Mouse (Mus musculus): Measurements from ENCODE around the gene Chd3. TPM values are rescaled to one million over a fixed set of nuclear protein-coding genes. Genes with fewer than 3 reads are reported as not detected.

Gene Chd3
- polyA plus RNA-seq, 1 experiment = 199 TPM

DNA sequence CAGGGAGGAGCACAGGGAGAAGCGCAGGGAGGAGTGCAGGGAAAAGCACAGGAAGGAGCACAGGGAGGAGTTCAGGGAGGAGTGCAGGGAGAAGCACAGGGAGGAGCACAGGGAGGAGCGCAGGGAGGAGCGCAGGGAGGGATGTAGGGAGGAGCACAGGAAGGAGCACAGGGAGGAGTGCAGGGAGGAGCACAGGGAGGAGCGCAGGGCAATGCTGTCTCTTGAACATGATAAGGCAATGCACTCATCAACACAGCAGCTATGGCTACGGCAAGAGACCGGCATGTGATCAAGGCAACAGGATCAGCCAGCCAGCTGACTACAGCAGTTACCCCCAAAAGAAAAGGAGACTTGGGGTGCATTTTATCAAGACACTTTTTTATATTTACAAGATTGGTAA, 52.8 kb downstream of the Chd3 start:
- H3K27ac ChIP-seq (ENCODE audit: insufficient read depth, low read length) = no peak overlapping the region
- no peak overlapping the region for H3K4me3 ChIP-seq (ENCODE audit: insufficient read depth, low read length)
- H3K4me1 ChIP-seq (ENCODE audit: control insufficient read depth, insufficient read depth, low read length) = no peaks in the 10 kb centered on the region
- no peak for TF ChIP-seq CTCF (IDR thresholded peaks at IDR 0.05; ENCODE audit: borderline replicate concordance, insufficient read depth, low read length)
- no peak for TF ChIP-seq POLR2A (IDR thresholded peaks at IDR 0.05; ENCODE audit: low read depth, low read length)

DNA sequence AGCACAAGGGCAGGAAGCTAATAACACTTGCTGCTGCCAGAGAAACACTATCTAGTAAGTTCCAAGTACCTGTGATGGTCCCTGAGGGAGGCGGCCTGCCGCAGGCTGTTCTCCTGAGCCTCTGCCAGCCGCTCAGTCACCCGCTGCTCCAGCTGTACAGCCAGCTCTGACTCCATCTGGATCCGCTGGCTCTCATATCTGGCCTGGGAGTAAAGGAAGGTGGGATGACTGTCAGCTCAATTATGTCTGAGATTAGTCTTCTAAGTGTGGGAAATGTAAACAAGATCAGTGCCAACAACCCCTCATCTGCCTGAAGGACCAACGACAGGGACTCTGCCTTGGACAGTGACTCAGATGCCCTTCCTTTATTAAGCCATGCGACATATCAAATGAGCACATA, 57.9 kb downstream of the Chd3 start:
- Histone ChIP-seq H3K27ac (ENCODE audit: insufficient read depth, low read length) (no peak overlapping the region), H3K4me3 (ENCODE audit: insufficient read depth, low read length) (no peak overlapping the region), H3K4me1 (ENCODE audit: control insufficient read depth, insufficient read depth, low read length) (no peaks in the 10 kb centered on the region)
- TF ChIP-seq POLR2A (IDR thresholded peaks at IDR 0.05; ENCODE audit: low read depth, low read length) = no peak
- TF ChIP-seq CTCF (IDR thresholded peaks at IDR 0.05; ENCODE audit: borderline replicate concordance, insufficient read depth, low read length) = no peak

DNA sequence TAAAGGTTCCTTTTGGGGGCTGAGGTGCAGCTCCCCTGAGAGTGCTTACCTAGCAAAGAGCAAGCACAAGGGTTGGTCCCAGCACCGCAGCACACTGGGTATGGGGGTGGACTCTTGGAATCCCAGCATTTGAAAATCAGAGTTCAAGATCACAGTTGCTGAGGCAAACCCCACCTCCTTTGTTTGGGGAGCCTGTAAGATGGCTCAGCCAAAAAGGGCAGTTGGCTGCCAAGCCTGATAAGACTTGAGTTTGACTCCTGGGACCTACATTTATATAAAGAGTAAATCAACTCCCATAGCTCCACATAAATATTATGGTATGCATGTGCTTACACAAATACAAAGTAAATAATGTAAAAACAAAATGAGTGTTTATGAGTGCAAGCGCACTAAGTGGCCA, 63.2 kb downstream of the Chd3 start:
- TF ChIP-seq POLR2A (IDR thresholded peaks at IDR 0.05; ENCODE audit: low read depth, low read length) (no peak), CTCF (IDR thresholded peaks at IDR 0.05; ENCODE audit: borderline replicate concordance, insufficient read depth, low read length) (no peak)
- no peaks in the 10 kb centered on the region for H3K4me1 ChIP-seq (ENCODE audit: control insufficient read depth, insufficient read depth, low read length)
- H3K4me3 ChIP-seq (ENCODE audit: insufficient read depth, low read length) = no peak overlapping the region
- no peak overlapping the region for H3K27ac ChIP-seq (ENCODE audit: insufficient read depth, low read length)

DNA sequence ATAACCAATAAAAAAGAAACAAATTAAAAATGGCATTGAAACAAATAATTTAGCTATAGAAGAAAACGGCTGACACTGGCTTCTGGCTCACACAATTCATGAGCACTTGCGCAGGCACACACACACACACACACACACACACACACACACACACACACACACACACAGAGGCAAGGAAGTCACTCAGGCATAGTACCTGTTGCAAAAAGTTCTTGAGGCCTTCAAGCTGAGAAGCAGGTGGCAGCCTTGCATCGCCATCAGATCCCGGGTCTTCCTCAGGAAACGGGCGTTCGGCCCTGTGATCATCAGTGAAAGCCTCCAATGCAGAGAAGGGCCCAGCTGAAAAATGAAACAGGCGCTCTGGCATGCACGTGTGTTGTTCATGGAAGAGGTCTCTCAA, 63.9 kb downstream of the Chd3 start:
- H3K4me3 ChIP-seq (ENCODE audit: insufficient read depth, low read length) = no peak overlapping the region
- no peak for TF ChIP-seq POLR2A (IDR thresholded peaks at IDR 0.05; ENCODE audit: low read depth, low read length)
- no peak for TF ChIP-seq CTCF (IDR thresholded peaks at IDR 0.05; ENCODE audit: borderline replicate concordance, insufficient read depth, low read length)
- H3K27ac ChIP-seq (ENCODE audit: insufficient read depth, low read length) = no peak overlapping the region
- no peaks in the 10 kb centered on the region for H3K4me1 ChIP-seq (ENCODE audit: control insufficient read depth, insufficient read depth, low read length)

DNA sequence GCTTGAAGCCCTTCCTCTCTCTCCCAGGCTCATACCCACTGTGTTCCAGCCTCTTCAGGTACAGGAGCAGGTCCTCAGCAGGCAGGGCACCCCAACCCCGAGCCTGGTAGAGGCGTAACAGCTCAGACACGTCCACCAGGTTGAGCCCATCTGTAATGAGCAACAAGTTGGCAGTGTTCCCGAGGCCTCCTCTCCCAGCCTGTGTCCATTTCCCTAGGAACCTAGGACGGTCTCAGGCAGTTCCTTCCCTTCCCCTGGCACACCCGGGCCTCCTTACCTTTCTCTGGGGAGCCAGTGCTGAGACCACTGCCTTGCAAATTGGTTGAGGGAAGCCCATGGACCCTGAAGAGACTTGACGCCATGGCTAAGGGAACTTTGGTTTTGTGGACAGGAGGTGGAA, 66.4 kb downstream of the Chd3 start:
- no peak overlapping the region for H3K27ac ChIP-seq (ENCODE audit: insufficient read depth, low read length)
- no peaks in the 10 kb centered on the region for H3K4me1 ChIP-seq (ENCODE audit: control insufficient read depth, insufficient read depth, low read length)
- no peak for TF ChIP-seq POLR2A (IDR thresholded peaks at IDR 0.05; ENCODE audit: low read depth, low read length)
- TF ChIP-seq CTCF (IDR thresholded peaks at IDR 0.05; ENCODE audit: borderline replicate concordance, insufficient read depth, low read length) = no peak
- no peak overlapping the region for H3K4me3 ChIP-seq (ENCODE audit: insufficient read depth, low read length)

DNA sequence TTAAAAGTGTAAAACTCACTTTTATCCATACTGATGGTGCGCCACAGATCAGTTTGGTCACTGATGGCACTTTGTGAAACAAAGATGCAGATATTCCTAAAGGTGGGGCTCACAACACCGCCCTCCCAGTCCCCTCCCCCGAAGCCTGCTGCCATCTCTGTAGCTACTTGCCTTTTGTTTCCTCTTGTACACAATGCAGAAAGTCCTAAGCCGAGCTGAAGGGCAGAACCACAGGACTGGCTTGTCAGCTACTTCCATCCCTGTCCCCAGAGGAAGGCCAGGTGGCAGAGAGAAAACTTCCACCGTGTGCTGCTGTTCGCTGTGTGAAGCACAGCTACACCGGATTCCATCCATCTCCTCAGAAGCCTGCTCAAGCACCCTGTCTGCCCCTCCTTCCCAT, 71.0 kb downstream of the Chd3 start:
- Histone ChIP-seq H3K27ac (ENCODE audit: insufficient read depth, low read length) (no peak overlapping the region), H3K4me3 (ENCODE audit: insufficient read depth, low read length) (no peak overlapping the region), H3K4me1 (ENCODE audit: control insufficient read depth, insufficient read depth, low read length) (no peaks in the 10 kb centered on the region)
- TF ChIP-seq POLR2A (IDR thresholded peaks at IDR 0.05; ENCODE audit: low read depth, low read length) = no peak
- TF ChIP-seq CTCF (IDR thresholded peaks at IDR 0.05; ENCODE audit: borderline replicate concordance, insufficient read depth, low read length) = no peak

DNA sequence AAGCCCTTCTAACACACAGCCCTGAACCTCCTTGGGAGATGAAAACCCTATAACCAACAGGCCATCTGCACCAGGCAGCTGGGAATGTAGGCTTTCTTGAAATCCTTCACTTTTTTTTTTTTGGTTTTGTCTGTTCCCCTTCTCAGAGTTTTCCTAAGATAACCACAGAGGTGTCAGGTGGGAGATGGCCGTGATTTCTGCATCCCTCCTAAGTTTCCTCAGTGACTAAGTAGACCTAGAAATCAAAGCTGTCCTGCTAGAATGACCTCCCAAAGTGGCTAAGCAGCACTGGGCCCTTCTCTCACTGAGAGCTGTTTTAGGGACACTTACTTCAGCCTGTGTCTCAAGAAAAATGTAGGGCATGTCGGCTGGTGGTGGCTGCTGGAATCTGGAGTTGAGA, 71.4 kb downstream of the Chd3 start:
- Histone ChIP-seq H3K27ac (ENCODE audit: insufficient read depth, low read length) (no peak overlapping the region), H3K4me1 (ENCODE audit: control insufficient read depth, insufficient read depth, low read length) (no peaks in the 10 kb centered on the region), H3K4me3 (ENCODE audit: insufficient read depth, low read length) (no peak overlapping the region)
- no peak for TF ChIP-seq POLR2A (IDR thresholded peaks at IDR 0.05; ENCODE audit: low read depth, low read length)
- TF ChIP-seq CTCF (IDR thresholded peaks at IDR 0.05; ENCODE audit: borderline replicate concordance, insufficient read depth, low read length) = no peak

DNA sequence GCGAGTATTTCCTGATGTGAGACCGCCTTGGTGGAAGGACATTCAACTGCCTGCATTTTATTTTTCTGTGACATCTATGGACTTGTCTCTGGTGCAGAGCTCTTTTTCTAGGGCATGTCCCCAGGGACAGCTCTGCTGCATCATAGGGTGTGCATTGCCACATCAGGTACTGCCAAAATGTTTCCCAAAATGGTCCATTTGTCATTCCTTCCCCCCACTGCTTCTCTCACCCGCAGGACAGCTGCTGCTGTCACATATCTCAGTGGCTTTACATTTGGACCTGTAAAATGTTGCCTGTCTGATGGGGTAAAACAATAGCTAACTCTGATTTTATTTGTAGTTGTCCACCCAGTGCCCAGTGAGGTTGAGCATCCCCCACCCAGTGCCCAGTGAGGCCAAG, 73.9 kb downstream of the Chd3 start:
- Histone ChIP-seq H3K27ac (ENCODE audit: insufficient read depth, low read length) (no peak overlapping the region), H3K4me1 (ENCODE audit: control insufficient read depth, insufficient read depth, low read length) (no peaks in the 10 kb centered on the region), H3K4me3 (ENCODE audit: insufficient read depth, low read length) (no peak overlapping the region)
- no peak for TF ChIP-seq POLR2A (IDR thresholded peaks at IDR 0.05; ENCODE audit: low read depth, low read length)
- TF ChIP-seq CTCF (IDR thresholded peaks at IDR 0.05; ENCODE audit: borderline replicate concordance, insufficient read depth, low read length) = no peak

Other genes with a start within 250 kb of the Chd3 start
- not detected in 2 replicates for gene Hes7, start 249.0 kb downstream of the Chd3 start, polyA plus RNA-seq (2011; ENCODE audit: insufficient read length, low read depth, missing spikeins)
- gene 9130213A22Rik, start 246.8 kb downstream of the Chd3 start, polyA plus RNA-seq (2011; ENCODE audit: insufficient read length, low read depth, missing spikeins) = 0.88 and 1.1 TPM in 2 replicates
- 0.27 TPM in 1 of 2 replicates, not detected in the other for gene Aloxe3, start 243.5 kb downstream of the Chd3 start, polyA plus RNA-seq (2011; ENCODE audit: insufficient read length, low read depth, missing spikeins)
- gene Alox12b, start 212.4 kb downstream of the Chd3 start, polyA plus RNA-seq (2011; ENCODE audit: insufficient read length, low read depth, missing spikeins) = not detected in 2 replicates
- gene Alox8, start 171.6 kb downstream of the Chd3 start, polyA plus RNA-seq (2011; ENCODE audit: insufficient read length, low read depth, missing spikeins) = not detected in 2 replicates
- gene Gucy2e, start 132.4 kb downstream of the Chd3 start, polyA plus RNA-seq (2011; ENCODE audit: insufficient read length, low read depth, missing spikeins) = 0.12 TPM in 1 of 2 replicates, not detected in the other
- 13.5 and 17.6 TPM in 2 replicates for gene Cntrob, start 45.6 kb downstream of the Chd3 start, polyA plus RNA-seq (2011; ENCODE audit: insufficient read length, low read depth, missing spikeins)
- gene Trappc1, start 45.4 kb downstream of the Chd3 start, polyA plus RNA-seq (2011; ENCODE audit: insufficient read length, low read depth, missing spikeins) = 92.9 and 121 TPM in 2 replicates
- gene Kcnab3, start 43.1 kb downstream of the Chd3 start, polyA plus RNA-seq (2011; ENCODE audit: insufficient read length, low read depth, missing spikeins) = 2.1 and 2.9 TPM in 2 replicates
- gene Rnf227, start 28.9 kb downstream of the Chd3 start, polyA plus RNA-seq (2011; ENCODE audit: insufficient read length, low read depth, missing spikeins) = 1.7 and 4.4 TPM in 2 replicates
- 75.6 and 81.1 TPM in 2 replicates for gene Naa38, start 26.1 kb upstream of the Chd3 start, polyA plus RNA-seq (2011; ENCODE audit: insufficient read length, low read depth, missing spikeins)
- 51.0 and 51.7 TPM in 2 replicates for gene Cyb5d1, start 26.2 kb upstream of the Chd3 start, polyA plus RNA-seq (2011; ENCODE audit: insufficient read length, low read depth, missing spikeins)
- gene Tmem88, start 28.8 kb upstream of the Chd3 start, polyA plus RNA-seq (2011; ENCODE audit: insufficient read length, low read depth, missing spikeins) = 9.1 and 10.3 TPM in 2 replicates
- 31.8 and 33.4 TPM in 2 replicates for gene Kdm6b, start 44.3 kb upstream of the Chd3 start, polyA plus RNA-seq (2011; ENCODE audit: insufficient read length, low read depth, missing spikeins)
- gene Dnah2, start 179.7 kb upstream of the Chd3 start, polyA plus RNA-seq (2011; ENCODE audit: insufficient read length, low read depth, missing spikeins) = 0.21 TPM in 1 of 2 replicates, not detected in the other
- gene Efnb3, start 190.8 kb upstream of the Chd3 start, polyA plus RNA-seq (2011; ENCODE audit: insufficient read length, low read depth, missing spikeins) = 0.45 and 2.6 TPM in 2 replicates
- 7.9 and 10.2 TPM in 2 replicates for gene Wrap53, start 210.8 kb upstream of the Chd3 start, polyA plus RNA-seq (2011; ENCODE audit: insufficient read length, low read depth, missing spikeins)
- 159 and 160 TPM in 2 replicates for gene Trp53, start 211.0 kb upstream of the Chd3 start, polyA plus RNA-seq (2011; ENCODE audit: insufficient read length, low read depth, missing spikeins)
- gene Atp1b2, start 236.5 kb upstream of the Chd3 start, polyA plus RNA-seq (2011; ENCODE audit: insufficient read length, low read depth, missing spikeins) = 0.58 and 2.7 TPM in 2 replicates
- not detected in 2 replicates for gene Shbg, start 248.5 kb upstream of the Chd3 start, polyA plus RNA-seq (2011; ENCODE audit: insufficient read length, low read depth, missing spikeins)

Measured in embryonic fibroblast, embryonic 13.5 days (primary cell).